Mouse (Mus musculus) heart, embryonic 15.5 days (tissue): ENCODE results near the gene Zfr. TPM values are rescaled to one million over a fixed set of nuclear protein-coding genes. Genes with fewer than 3 reads are reported as not detected.

ENCODE experiments used
- ATAC-seq: fragments of 200-750 bp; cut with Nextera tagmentation; replicated peaks from 2 replicates; pipeline ENCODE4 v1.8.0; 2017; ENCODE audit warnings: low read depth, moderate TSS enrichment; ENCODE audit not compliant: insufficient number of reproducible peaks, insufficient read depth, low FRiP score
- H3K27ac ChIP-seq: fragments of 300-500 bp; sonication (generic); 2 replicates; pipeline ENCODE4 v1.5.1; 2015; ENCODE audit warnings: mild to moderate bottlenecking, inconsistent platforms
- H3K27me3 ChIP-seq: fragments of 300-500 bp; sonication (generic); 2 replicates; pipeline ENCODE4 v1.6.1; 2015; ENCODE audit warnings: inconsistent platforms
- H3K36me3 ChIP-seq: fragments of 300-500 bp; sonication (generic); 2 replicates; pipeline ENCODE4 v1.6.1; 2015; ENCODE audit warnings: mild to moderate bottlenecking, inconsistent platforms
- H3K4me1 ChIP-seq: fragments of 300-500 bp; sonication (generic); replicated peaks from 2 replicates; pipeline ENCODE4 v1.6.1; 2015; ENCODE audit warnings: inconsistent platforms
- H3K4me2 ChIP-seq: fragments of 300-500 bp; sonication (generic); 2 replicates; pipeline ENCODE4 v1.6.1; 2015; ENCODE audit warnings: inconsistent platforms, mild to moderate bottlenecking, moderate library complexity
- H3K4me3 ChIP-seq: fragments of 300-500 bp; sonication (generic); 2 replicates; pipeline ENCODE4 v1.5.1; 2015; ENCODE audit warnings: mild to moderate bottlenecking, inconsistent platforms
- H3K9ac ChIP-seq: fragments of 300-500 bp; sonication (generic); 2 replicates; pipeline ENCODE4 v1.6.1; 2015; ENCODE audit warnings: mild to moderate bottlenecking, inconsistent platforms
- H3K9me3 ChIP-seq: fragments of 300-500 bp; sonication (generic); replicated peaks from 2 replicates; pipeline ENCODE4 v1.6.1; 2016; ENCODE audit warnings: inconsistent platforms
- WGBS: fragments of 180-500 bp; shearing (Covaris S2); methylation state at CpG from one replicate; pipeline ENCODE4 v1.1.7; 2015; ENCODE audit warnings: mixed read lengths; 5-methylcytosine and 5-hydroxymethylcytosine counted together
- polyA plus RNA-seq: library from polyadenylated mRNA; unstranded; fragments of >200 nt; fragmentation: Nextera tagmentation; extraction: Ambion mirVana; gene quantifications from 2 replicates; pipeline ENCODE4 v1.2.1, GENCODE M21; 2015

Gene Zfr
- polyA plus RNA-seq: 79.7 and 99.0 TPM in 2 replicates

DNA sequence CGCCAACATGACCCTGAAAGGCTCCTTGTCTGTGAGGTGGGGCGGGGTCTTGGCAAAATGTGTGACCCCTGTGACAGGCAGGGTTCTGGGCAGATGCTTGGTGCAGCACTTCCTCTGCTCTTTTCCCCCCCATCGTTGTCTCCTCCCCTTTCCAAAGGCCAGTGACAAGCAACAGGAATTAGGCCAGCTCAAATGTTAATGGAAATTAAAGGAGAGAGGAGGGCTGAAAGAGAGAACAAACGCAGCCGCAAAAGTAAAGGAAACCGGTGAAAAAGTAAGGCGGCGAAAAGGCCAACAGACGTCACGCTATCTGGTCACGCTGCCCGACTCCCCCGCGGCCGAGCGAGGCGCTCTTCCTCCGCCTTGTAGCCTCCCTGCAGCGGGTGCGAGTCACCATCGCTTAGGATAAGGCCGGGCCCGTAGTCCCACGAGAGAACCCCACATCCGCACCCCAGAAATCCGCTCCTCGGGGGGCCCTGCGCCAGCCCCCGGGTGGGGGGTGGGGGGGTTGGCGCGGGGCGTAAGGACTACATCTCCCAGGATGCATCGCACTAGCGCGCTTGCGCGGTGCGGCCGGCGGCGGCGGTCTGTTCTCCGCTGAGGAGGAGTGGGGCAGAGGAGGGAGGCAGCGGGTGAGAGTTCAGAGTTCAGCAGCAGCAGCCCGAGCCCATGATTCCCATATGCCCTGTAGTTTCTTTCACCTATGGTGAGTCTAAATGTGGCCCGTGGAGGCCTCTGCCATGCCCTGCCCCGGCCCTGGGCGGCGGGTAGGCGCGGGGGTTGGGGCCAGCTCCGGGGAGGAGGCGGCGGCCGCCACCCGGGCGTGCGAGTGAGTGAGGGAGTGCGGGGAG lies at the start of gene Zfr:
TSS of gene Zfr (plus strand) at position 590 of the 851 bp plus-strand sequence.
- Histone ChIP-seq H3K9ac (peak within 1 kb of the TSS; percentile 91), H3K36me3 (no peaks in the 10 kb centered on the region; the same call in 1 of the 2 replicates), H3K27ac (peak within 1 kb of the TSS; percentile 98), H3K4me1 (peaks cover 29% of the 10 kb centered on the region), H3K4me3 (peak within 1 kb of the TSS; percentile 93), H3K27me3 (no peaks in the 10 kb centered on the region), H3K4me2 (peak within 1 kb of the TSS; percentile 82), H3K9me3 (no peaks in the 10 kb centered on the region)
- under 1% methylated on average over 58 of the region's 59 CpGs for WGBS
- peak; percentile 91 for ATAC-seq

DNA sequence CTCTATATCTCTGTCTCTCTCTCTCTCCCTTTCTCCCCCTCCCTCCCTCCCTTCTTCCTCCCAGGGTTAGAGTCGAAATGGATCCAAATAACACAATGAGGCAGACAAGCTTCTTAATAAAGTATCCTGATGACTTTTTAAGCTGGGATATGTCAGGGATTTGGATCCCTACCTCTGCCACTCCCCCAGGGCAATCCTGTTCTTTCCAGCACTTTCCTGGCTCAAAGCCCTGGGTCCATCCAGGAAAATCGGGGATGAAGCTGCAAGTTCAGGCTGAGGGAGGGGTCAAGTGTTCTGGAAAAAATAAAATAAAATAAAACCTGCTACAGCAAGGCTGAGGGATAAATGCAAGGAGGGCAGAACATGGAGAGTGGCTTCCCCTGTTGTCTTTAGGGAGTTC lies 49.7 kb upstream of the Zfr start:
- 33% methylated on average over 2 of the region's 2 CpGs for WGBS
- H3K4me2 ChIP-seq: no peak overlapping the region
- ATAC-seq: peak; percentile 40; the same call in 1 of the 2 replicates

DNA sequence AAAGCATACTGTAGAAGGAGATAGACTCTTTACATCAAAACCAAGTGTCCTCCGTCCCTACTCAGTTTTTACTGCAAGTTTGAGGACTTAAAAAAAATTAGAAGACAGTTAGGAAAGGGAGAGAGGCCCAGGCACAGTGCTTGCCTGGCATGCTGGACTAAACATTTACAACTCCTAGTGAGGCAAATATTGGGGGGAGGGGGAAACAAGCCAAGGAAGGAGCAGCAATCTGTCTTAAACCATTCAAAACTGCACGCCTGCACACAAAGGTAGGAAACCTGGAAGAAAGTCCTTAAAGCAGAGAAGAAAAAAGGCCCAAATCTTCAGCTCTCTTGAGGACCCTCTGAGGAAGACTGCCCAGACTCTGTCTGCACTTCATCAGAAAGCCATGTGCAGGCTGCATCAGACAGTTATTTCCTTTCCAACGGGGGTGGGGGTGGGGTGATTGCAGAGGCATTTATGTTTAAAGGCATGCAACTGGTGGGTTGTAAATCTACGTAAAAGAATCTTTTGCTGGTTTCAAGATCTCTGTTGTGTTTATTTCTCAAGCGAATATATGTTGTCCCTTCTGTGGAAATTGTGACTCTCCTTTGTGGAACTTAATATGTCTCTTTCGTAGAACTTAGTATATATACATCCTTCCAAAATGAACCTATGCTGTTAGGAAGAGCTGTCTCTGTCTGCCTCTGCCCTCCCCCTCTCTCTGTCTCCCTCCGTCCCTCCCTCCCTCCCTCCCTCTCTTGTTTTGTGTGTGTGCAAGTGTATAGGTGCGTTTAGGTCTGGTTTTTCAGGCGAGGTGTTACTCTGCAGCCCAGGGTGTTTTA lies 49.0 kb upstream of the Zfr start:
- Histone ChIP-seq H3K4me3 (no peak overlapping the region), H3K4me2 (no peak overlapping the region), H3K9me3 (no peaks in the 10 kb centered on the region), H3K27me3 (no peaks in the 10 kb centered on the region), H3K27ac (peak overlapping the region; percentile 73), H3K36me3 (no peaks in the 10 kb centered on the region), H3K4me1 (peaks cover 34% of the 10 kb centered on the region), H3K9ac (no peak overlapping the region)
- WGBS: 36% methylated on average over 9 of the region's 9 CpGs
- ATAC-seq: no peak; the same call in 1 of the 2 replicates

More for the DNA sequence above, 49.7 kb upstream of the Zfr start:
- Histone ChIP-seq H3K4me1 (peaks cover 34% of the 10 kb centered on the region), H3K9ac (no peak overlapping the region), H3K27ac (peak overlapping the region; percentile 73), H3K4me3 (no peak overlapping the region), H3K9me3 (no peaks in the 10 kb centered on the region), H3K27me3 (no peaks in the 10 kb centered on the region), H3K36me3 (no peaks in the 10 kb centered on the region)

DNA sequence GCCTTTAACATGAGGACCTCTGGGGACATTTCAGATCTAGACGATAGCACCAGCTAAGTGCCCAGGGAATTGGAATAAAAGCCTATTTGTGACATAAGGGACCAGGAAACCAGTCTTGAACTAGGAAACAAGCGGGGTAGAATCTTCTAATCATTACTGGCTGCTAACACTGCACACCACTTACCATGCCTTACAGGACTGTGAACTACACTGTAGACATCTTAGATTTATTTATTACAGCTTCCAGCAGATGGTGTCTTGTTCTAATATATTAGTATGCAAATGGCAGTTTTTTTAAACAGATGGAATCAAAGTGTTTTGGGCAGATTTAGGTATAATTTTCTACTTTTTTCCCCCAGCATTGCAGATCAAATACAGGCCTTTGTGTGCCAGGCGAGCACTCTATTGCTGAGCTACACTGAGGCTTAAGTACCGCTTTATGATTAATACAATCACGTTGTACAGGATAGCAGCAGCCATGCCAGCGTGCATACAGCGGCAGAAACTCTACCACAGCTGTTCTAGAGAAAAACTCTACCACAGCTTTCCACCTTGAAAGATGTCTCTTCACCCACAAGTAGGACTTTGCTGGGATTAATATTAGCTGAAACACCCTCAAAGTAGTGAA lies 44.8 kb upstream of the Zfr start:
- WGBS: 75% methylated on average over 7 of the region's 7 CpGs

DNA sequence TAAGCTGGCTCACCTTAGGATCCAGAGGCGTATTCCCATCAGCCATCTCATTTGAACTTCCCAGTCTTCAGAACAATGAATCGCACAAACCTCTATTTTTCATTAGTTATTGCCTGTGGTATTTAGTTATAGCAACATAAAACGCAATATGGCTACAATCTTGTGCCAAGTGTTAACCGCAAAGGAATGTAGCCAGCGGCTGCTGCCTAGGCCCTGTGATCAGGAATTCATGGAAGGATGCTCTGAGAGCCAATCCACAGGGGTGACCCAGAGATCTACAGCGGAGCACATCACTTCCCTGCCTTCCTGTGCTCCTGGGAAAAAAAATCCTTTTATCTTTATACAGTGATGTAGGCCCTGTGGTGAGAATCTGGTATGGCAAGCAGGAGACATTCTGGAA lies 43.2 kb upstream of the Zfr start:
- no peak overlapping the region for H3K9ac ChIP-seq
- no peak overlapping the region for H3K27ac ChIP-seq
- 0 out of 2 replicates have a peak, but pooled peaks cover 1% of the 10 kb centered on the region for H3K4me1 ChIP-seq
- no peak overlapping the region for H3K4me3 ChIP-seq
- H3K27me3 ChIP-seq: no peaks in the 10 kb centered on the region
- no peak for ATAC-seq
- H3K4me2 ChIP-seq: no peak overlapping the region
- no peaks in the 10 kb centered on the region for H3K9me3 ChIP-seq
- WGBS: 80% methylated on average over 6 of the region's 6 CpGs
- H3K36me3 ChIP-seq: no peaks in the 10 kb centered on the region

More for the DNA sequence above, 44.8 kb upstream of the Zfr start:
- H3K27me3 ChIP-seq: no peaks in the 10 kb centered on the region
- H3K9ac ChIP-seq: no peak overlapping the region
- H3K9me3 ChIP-seq: no peaks in the 10 kb centered on the region
- H3K36me3 ChIP-seq: no peaks in the 10 kb centered on the region
- no peak overlapping the region for H3K27ac ChIP-seq
- ATAC-seq: no peak
- peaks cover 16% of the 10 kb centered on the region for H3K4me1 ChIP-seq
- no peak overlapping the region for H3K4me2 ChIP-seq
- H3K4me3 ChIP-seq: no peak overlapping the region

DNA sequence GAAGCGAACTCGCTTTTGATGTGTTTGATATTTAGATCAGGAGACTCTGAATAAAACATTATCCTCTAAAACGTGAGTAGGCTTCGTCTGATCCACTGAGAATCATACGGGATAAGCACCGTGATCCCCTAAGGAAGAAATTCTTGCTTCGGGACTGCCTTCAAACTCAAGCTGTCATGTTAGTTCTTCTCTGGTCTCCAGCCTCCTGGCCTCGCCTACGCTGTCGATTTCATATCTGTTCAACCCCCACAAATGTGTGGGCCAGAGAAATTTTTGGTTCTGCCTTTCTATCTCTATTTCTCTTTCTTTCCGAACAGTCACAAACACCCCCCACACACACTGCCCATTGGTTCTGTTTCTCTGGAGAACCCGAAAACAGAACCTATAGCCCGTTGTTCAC lies 35.3 kb upstream of the Zfr start:
- H3K27me3 ChIP-seq: no peaks in the 10 kb centered on the region
- H3K4me1 ChIP-seq: 0 out of 2 replicates have a peak, but pooled peaks cover 2% of the 10 kb centered on the region
- no peaks in the 10 kb centered on the region for H3K36me3 ChIP-seq
- H3K4me2 ChIP-seq: no peak overlapping the region
- no peak overlapping the region for H3K4me3 ChIP-seq
- H3K9me3 ChIP-seq: no peaks in the 10 kb centered on the region
- WGBS: 85% methylated on average over 13 of the region's 13 CpGs
- no peak for ATAC-seq
- H3K9ac ChIP-seq: no peak overlapping the region
- no peak overlapping the region for H3K27ac ChIP-seq

DNA sequence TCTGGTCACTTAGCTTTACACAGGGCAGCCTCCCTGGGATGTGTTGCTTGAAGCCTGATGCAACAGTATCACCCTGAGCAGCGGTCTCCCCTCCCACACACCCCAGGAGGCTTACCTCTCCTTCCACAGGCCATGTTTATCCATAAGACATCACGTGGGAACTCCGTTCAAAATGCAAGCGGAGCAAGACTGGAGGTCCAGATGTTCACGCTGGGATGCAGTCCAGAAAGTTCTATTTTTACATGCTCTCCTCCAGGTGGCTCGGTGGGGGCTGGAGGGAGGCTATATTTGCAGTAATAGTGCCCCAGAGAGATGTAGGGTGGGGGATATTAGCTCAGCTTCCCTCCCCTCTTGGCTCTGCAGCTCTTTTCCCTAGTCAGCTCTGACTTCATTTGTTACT lies 33.5 kb upstream of the Zfr start:
- Histone ChIP-seq H3K9me3 (no peaks in the 10 kb centered on the region), H3K4me3 (no peak overlapping the region), H3K27me3 (no peaks in the 10 kb centered on the region), H3K4me1 (0 out of 2 replicates have a peak, but pooled peaks cover 2% of the 10 kb centered on the region), H3K27ac (0 out of 2 replicates have a peak overlapping the region, but pooled peaks have one; percentile 5), H3K4me2 (no peak overlapping the region), H3K9ac (no peak overlapping the region), H3K36me3 (no peaks in the 10 kb centered on the region)
- 33% methylated on average over 6 of the region's 6 CpGs for WGBS
- ATAC-seq: peak; percentile 55

DNA sequence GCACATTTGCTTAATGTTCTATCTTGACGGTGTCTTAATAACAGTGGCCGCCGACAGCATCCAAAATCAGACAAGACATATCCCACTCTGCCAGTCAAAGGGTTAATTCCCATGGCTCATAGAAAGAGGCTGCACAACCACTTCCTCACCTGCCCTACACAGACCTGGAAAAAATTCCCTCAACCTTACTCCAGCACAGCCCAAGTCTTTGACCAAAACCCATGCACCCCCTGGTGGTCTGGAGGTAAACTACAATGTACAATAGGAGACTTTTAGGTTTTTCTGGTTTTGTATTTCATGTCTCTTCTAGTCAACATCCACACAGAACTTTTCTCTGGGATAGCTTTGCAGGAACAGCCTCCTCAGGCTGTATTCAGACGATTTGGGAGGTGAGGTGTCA lies 32.8 kb upstream of the Zfr start:
- Histone ChIP-seq H3K9ac (no peak overlapping the region), H3K4me2 (no peak overlapping the region), H3K4me3 (no peak overlapping the region), H3K27me3 (no peaks in the 10 kb centered on the region), H3K4me1 (0 out of 2 replicates have a peak, but pooled peaks cover 2% of the 10 kb centered on the region), H3K27ac (no peak overlapping the region), H3K36me3 (no peaks in the 10 kb centered on the region), H3K9me3 (no peaks in the 10 kb centered on the region)
- 65% methylated on average over 4 of the region's 4 CpGs for WGBS
- no peak for ATAC-seq

DNA sequence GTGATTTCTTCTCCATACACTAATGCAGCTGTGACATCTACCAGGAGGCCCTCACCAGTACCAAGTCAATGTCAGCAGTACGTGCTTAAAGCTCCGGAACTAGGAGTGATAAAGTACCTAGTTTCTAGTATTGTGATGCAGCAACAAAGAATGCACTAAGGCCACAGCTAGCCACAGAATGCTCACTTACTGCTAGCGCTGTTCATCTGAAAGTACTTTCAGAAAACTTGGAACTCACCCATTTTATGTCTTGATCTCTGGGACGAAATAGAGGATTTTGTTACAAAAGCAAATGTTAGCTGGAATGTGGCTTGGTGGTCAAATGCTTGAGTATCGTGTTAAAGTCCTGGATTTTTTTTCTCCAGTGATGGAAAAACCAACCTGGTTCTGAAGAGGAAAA lies 30.0 kb upstream of the Zfr start:
- H3K4me3 ChIP-seq: no peak overlapping the region
- no peak overlapping the region for H3K27ac ChIP-seq
- no peaks in the 10 kb centered on the region for H3K36me3 ChIP-seq
- H3K27me3 ChIP-seq: no peaks in the 10 kb centered on the region
- no peak overlapping the region for H3K4me2 ChIP-seq
- H3K4me1 ChIP-seq: 0 out of 2 replicates have a peak, but pooled peaks cover 2% of the 10 kb centered on the region
- WGBS: 55% methylated on average over 5 of the region's 5 CpGs
- H3K9ac ChIP-seq: no peak overlapping the region
- H3K9me3 ChIP-seq: no peaks in the 10 kb centered on the region
- ATAC-seq: no peak

DNA sequence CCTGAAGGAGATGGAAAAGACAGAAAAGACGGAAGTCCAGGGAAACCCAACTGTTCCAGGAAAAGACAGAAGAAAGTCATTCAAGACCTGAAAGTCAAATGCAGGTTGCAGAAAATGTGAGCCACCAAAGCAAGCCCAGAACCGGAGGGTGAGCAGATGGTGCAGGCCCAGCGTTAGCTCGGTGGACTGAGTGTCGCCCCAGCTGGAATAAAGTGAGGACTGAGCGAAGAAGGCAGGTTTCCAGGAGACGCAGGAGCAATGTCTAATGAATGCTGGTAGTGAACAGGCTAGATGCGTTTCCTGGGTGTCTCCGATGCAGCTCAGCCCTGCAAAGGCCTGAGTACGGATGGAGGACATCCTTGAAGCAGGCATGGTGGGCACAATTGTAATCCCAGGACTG lies 29.5 kb upstream of the Zfr start:
- no peak overlapping the region for H3K4me2 ChIP-seq
- 0 out of 2 replicates have a peak, but pooled peaks cover 2% of the 10 kb centered on the region for H3K4me1 ChIP-seq
- H3K27ac ChIP-seq: no peak overlapping the region
- H3K4me3 ChIP-seq: no peak overlapping the region
- no peaks in the 10 kb centered on the region for H3K9me3 ChIP-seq
- no peaks in the 10 kb centered on the region for H3K27me3 ChIP-seq
- WGBS: 84% methylated on average over 10 of the region's 10 CpGs
- no peak for ATAC-seq
- H3K9ac ChIP-seq: no peak overlapping the region
- no peaks in the 10 kb centered on the region for H3K36me3 ChIP-seq

DNA sequence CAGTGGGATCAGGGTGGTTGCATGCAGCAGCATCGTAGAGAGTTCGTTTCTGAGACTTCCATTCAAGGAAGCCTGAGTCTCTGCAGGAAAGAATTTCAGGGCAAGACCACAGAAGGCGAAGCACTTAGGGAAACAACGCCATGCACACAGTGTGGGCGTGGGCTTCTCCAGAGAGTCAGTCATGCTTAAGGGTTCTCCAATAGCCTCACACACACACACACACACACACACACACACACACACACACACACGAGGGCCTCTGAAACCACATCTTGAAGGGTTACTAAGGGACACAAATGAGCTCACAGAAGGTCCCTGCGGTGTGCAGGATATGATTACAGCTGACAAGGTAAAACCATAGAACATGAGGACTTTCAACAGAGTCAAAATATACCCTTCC lies 27.5 kb upstream of the Zfr start:
- H3K9me3 ChIP-seq: no peaks in the 10 kb centered on the region
- no peak overlapping the region for H3K9ac ChIP-seq
- 66% methylated on average over 7 of the region's 7 CpGs for WGBS
- no peak overlapping the region for H3K4me2 ChIP-seq
- no peak for ATAC-seq
- H3K4me3 ChIP-seq: no peak overlapping the region
- H3K4me1 ChIP-seq: no peaks in the 10 kb centered on the region
- no peaks in the 10 kb centered on the region for H3K27me3 ChIP-seq
- H3K27ac ChIP-seq: no peak overlapping the region
- no peaks in the 10 kb centered on the region for H3K36me3 ChIP-seq
